Mouse (Mus musculus) spleen, adult 10 weeks (tissue): ENCODE data around the gene Gm6526. TPM values are rescaled to one million over a fixed set of nuclear protein-coding genes. Genes with fewer than 3 reads are reported as not detected.

Experiments
- polyA plus RNA-seq: library from polyadenylated mRNA; stranded (reverse); fragments of 350-450 nt; fragmentation: Illumina TruSeq; extraction: RNeasy Lipid Tissue Mini Kit (QIAGEN cat#74804); gene quantifications from one replicate; pipeline ENCODE4 v1.2.3, GENCODE M21; 2015; ENCODE audit warnings: low replicate concordance; ENCODE audit not compliant: insufficient read depth

The Gm6526 gene
- polyA plus RNA-seq = not detected

GRCm38 (mm10) chr14:43747566-43747965 is at the start of gene Gm6526:
Gm6526 (plus strand) TSS chr14:43747866.

GRCm38 (mm10) chr14:43727385-43727784 is 20.3 kb upstream of the Gm6526 start, which contains the start of gene Gm16506:
Gm16506 (minus strand) TSS chr14:43727485.

GRCm38 (mm10) chr14:43784645-43785044 is 37.0 kb downstream of the Gm6526 start, which contains the start of gene Gm8180:
Gm8180 (minus strand) TSS chr14:43784745.

Other genes with a start within 250 kb of the Gm6526 start
- gene Gm5799, start 204.3 kb upstream of the Gm6526 start, polyA plus RNA-seq = not detected
- gene Gm17654, start 168.7 kb upstream of the Gm6526 start, polyA plus RNA-seq = not detected
- gene Gm10375, start 139.9 kb upstream of the Gm6526 start, polyA plus RNA-seq = not detected
- not detected for gene Gm8165, start 70.7 kb upstream of the Gm6526 start, polyA plus RNA-seq
- gene Gm7324, start 50.0 kb upstream of the Gm6526 start, polyA plus RNA-seq = 0.33 TPM
- gene Gm16506, start 20.4 kb upstream of the Gm6526 start, polyA plus RNA-seq = not detected
- 0.62 TPM for gene Gm8180, start 36.9 kb downstream of the Gm6526 start, polyA plus RNA-seq
- gene Ear1, start 127.7 kb downstream of the Gm6526 start, polyA plus RNA-seq = 0.62 TPM
- gene Ear10, start 175.7 kb downstream of the Gm6526 start, polyA plus RNA-seq = not detected
- 5.7 TPM for gene Gm8113, start 177.5 kb downstream of the Gm6526 start, polyA plus RNA-seq
- gene Ang5, start 209.2 kb downstream of the Gm6526 start, polyA plus RNA-seq = not detected